Mouse (Mus musculus) brain, adult 2 months (tissue): ENCODE data around the gene Ccnk.

ENCODE experiments used
- DNase-seq: peaks from one replicate; pipeline ENCODE4 v3.0.0; 2011; ENCODE audit warnings: low read depth, low spot score

Ccnk gene

DNA sequence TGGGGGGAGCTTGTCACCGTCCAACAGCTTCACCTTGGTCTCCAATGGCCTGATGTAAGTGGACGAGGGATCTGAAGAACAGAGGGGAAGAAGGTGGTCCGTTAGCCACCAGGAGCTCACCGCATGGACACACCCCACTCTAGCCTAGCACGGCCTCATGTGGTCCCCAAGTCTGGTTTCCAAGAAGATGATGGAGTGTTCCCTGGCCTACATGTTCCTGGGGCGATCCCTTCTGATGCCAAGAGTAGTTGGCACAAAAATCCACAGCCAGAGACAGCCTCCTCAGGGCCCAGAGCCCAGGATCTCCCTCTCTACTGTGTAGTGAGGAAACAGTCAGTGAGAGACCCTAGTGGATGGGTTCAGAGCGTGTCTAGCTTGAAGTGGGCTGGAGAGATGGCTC, 42.3 kb downstream of the Ccnk start:
- DNase-seq: peak; percentile 56

DNA sequence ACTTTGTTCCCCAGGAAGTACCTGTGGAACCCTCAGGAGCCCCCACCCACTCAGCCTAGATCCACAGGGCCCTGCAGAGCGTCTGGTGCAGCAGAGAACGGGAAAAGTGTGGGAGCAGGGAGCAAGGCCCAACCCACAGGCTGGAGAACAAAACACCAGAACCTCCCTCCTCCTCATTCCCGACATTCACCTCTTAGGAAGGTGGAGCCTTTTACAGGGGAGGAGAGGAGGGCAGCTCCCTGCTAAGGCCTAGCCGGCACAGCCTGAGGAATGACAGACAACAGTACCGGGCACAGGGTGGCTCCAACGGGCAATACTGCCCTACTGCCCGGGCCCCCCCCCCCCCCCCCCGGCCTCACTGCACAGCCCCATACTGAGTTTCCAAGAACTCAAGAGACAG, 44.0 kb downstream of the Ccnk start:
- DNase-seq: peak; percentile 61

DNA sequence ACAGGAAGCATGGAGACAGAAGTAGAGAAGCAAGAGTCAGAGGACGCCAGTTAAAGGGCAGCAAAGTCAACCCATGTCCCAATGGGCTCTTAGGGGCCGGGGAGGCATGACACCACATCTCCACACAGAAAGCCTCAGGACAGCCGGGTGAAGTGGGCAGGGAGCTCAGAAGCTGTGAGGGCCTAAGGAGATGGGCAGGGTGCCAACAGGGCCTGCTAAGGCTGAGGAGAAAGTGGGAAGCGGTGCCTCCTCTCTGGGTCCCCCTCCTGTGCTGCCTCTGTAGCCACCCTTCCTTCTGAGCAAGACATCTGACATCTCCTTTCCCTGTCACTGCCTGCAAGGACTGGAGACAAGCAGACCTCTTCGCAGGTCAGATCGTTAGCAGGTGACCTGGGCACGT, 46.4 kb downstream of the Ccnk start:
- DNase-seq: no peak

GRCm38 (mm10) chr12:108226216-108226615, 46.8 kb downstream of the Ccnk start:
- DNase-seq: no peak

GRCm38 (mm10) chr12:108226941-108227340, 47.6 kb downstream of the Ccnk start:
- peak; percentile 92 for DNase-seq

DNA sequence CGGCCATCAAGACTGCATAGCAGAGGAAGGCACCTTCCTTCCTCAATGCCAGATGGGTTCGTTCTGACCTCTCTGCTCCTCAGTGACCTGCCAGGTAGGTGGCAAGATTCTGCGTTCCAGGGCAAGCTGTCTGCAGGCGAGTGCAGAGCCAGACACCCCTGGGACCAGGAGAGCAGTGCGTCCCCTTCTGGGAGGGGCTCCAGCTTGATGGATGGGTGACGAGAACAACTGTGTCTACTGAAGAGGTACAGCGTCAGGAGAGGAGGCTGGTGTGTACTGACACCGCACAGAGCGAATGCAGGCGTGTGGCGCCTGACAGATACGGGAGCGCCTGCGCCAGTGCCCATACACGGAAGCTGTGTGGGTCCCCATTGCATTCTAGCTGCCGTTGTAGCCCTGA, 48.1 kb downstream of the Ccnk start:
- DNase-seq: peak; percentile 52

- no peak for DNase-seq
Measured at GRCm38 (mm10) chr12:108230077-108230476, 50.7 kb downstream of the Ccnk start.

- DNase-seq: peak; percentile 74
Measured at GRCm38 (mm10) chr12:108230821-108231794, 51.7 kb downstream of the Ccnk start.

- DNase-seq: peak; percentile 66
Measured at GRCm38 (mm10) chr12:108231901-108232300, 52.5 kb downstream of the Ccnk start.

DNA sequence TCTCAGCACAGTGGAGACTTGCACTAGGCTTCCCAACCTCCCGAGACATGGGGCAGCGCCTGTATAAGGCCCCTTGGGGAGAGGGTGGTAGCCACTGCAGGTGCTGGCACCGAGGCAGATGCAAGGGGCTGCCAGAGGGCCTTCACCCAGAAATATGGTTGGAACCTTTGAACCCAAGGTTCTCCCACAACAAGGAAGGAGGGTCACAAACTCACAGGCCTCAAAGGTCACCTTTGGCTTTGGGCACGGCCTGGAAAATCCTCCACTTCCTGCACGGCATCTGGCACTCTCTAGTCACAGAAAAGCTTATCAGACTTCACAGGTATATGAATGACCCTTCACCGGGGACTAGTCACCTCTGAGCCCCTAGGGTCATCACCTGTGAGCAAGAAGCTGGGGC, 54.4 kb downstream of the Ccnk start:
- DNase-seq: no peak

GRCm38 (mm10) chr12:108234832-108235602, 55.6 kb downstream of the Ccnk start:
- no peak for DNase-seq

DNA sequence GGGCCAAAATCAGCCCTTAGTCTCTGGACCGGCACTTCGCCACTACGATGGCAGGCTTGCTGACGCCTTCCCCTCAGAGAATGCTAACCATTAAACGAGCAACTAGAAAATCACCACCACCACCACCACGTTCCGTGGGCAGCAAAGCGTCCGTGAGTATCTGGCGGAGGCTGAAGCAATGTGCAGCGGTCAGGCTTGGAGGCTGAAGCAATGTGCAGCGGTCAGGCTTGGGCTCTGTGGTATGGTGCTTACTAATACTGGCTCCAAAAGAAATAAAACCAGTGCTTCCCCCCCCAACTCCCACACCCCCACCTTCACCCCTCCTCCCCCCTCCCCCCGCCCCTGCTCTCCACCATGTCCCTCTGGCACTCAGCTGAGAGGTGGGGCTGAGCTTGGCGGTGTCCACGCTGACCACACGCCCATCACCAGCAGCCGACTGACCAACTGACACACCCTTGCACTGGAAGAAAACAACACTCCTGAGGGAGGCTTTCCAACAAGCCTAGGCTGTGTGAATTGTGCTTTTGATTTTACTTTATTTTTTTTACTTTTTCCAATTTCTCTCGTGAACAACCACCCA, 56.7 kb downstream of the Ccnk start:
- no peak for DNase-seq

DNA sequence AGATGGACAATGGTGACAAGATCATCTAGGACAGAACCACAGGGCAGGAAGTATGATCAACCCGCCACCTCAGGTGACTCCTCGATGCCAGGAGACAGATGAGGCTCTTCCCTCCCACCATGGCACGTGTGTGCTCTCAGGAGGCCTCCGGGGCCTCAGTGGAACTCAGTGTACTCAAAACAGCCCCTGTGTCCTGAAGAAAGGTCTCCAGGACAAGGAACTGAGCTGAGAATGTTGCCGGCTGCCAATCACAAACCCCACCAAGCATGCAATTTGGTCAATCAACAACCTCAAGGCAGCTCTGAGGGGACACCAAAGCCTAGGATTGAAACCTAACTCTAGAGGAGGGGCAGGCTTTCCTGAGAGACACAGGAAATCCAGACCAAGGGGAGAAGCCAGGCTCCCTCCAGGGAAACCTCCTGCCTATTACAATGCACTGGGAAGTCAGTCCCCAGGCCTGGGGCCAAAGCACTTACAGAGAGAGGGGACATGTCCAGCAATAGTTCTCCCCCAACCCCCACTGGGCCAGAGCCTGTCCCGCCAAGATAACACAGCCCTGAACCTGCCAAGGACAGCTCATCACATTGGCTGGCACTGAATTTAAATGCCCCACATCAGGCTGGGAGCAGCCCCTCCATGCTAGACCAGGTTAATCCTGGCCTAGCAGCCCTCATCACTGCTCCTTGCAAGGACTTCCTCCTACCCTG, 58.1 kb downstream of the Ccnk start:
- DNase-seq: no peak

- DNase-seq: no peak
Measured at GRCm38 (mm10) chr12:108238395-108239035, 59.1 kb downstream of the Ccnk start.

DNA sequence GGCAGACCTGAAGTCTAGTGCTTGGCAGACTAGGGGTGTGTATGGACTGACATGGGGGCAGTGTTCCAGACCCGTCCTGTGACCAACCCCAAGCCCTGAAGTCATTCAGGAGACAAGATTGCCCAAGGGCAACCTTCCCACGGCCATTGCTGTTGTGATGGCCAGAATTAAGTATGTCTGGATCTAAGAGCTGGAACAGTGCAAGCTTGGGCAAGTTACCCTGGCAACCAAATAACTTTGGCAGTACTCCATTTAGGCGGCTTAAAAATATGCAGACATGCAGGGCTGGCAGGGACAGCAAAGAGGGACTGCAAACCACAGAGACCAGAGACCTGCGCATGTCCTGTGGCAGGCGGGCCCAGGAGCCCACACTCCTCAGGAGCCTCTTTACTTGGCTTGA, 60.1 kb downstream of the Ccnk start:
- DNase-seq: peak; percentile 94

- no peak for DNase-seq
Measured at GRCm38 (mm10) chr12:108240401-108240890, 61.1 kb downstream of the Ccnk start.

DNA sequence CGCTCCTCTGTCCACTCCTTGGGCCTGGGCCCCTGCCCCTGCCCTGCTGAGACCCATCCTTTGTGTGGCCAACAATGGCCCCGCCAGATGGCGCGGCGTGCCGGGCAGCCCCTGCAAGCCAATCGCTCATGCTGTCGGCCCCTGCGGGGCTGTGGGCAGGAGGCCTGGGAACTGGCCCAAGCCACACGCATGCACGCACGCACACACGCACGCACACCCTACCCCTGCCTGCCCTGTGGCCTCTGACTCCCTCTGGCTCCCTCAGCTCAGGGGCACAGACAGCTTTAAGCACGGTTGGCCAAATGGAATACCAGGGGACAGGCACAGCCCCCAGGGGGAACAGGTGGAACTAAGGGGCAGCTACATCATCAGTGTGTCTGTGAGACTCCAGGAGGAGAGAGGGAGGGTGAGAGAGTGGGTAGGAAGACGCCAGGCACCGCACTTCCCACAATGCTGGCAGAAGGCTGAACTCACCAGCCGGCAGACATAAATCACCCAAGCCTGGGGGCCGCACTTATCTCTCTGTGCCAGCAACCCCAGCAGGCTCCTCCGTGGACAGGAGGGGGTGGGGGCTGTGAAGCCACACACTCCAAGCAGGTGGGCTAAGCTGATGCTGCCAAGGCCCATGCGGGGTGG, 61.7 kb downstream of the Ccnk start:
- DNase-seq: peak; percentile 86

DNA sequence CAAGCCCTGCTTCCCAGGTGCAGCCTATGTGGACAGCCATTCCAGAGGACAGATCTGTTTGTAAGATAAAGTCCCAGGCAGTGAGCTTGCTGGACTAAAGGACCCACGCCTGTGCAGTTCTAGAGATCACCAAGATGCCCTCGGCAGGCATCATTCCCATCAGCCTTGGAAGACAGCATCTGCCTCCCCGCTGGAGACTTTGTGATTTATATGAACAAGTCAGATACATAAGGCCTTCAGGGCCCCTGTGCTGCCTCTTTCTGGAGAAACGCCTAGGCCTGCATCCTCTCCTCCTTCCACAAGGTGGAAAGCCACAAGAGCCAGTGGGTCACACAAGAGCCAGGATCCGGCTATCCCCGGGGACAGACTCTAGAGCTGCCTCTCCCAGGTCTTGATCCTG, 62.2 kb downstream of the Ccnk start:
- peak; percentile 37 for DNase-seq

- no peak for DNase-seq
Measured at GRCm38 (mm10) chr12:108242243-108242745, 62.9 kb downstream of the Ccnk start.

DNA sequence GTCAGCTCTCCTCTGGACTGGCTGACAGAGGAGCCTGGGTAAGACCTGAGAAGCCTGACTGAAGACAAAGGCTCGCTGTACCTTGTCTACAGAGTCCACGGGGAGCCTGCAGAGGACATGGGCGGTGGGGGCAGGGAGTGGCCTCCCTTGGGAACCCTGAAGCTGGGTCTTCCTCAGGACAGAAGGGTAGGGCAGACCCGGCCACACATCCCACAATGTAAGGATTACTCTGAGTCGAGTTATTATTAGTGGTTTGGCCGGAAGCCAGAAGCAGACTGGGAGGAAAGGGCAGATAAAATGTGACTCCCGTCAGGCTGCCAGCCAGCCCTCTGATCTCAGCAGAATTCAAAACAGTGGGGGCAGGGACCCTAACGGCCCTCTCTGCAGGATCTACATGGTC, 65.4 kb downstream of the Ccnk start:
- DNase-seq: peak; percentile 87
